ENCODE assay signal across 24 mouse cellular contexts in genomic region chr13:42110416-42110815, GRCm38 (mm10). TPM values are rescaled to one million over a fixed set of nuclear protein-coding genes. Genes with fewer than 3 reads are reported as not detected.
DNase-seq lines count a peak whose midpoint lies in the region; ATAC-seq lines count a peak whose summit lies in the region.
"Had no signal": no experiment of that assay in that cellular context is flagged by ENCODE, and none has a peak within 500 bp of the region (broad histone marks: within the 10 kb centered on the region; RNA-seq: fewer than 3 reads in every experiment).

No protein-coding gene starts in this region.

- no peak overlapping the region for H3K9ac ChIP-seq in kidney, embryonic 15.5 days
- H3K9ac ChIP-seq: embryonic facial prominence, embryonic 13.5 days; forebrain, embryonic 12.5 days; forebrain, embryonic 15.5 days; hindbrain, embryonic 12.5 days; intestine, embryonic 15.5 days had no signal

- 92% methylated on average over 3 of the region's 3 CpGs for WGBS in kidney, embryonic 15.5 days

- H3K9me3 ChIP-seq in kidney, embryonic 15.5 days (replicated peaks) = no peaks in the 10 kb centered on the region
- H3K9me3 ChIP-seq: embryonic facial prominence, embryonic 10.5 days; embryonic facial prominence, embryonic 13.5 days; forebrain, embryonic 12.5 days; forebrain, embryonic 15.5 days; hindbrain, embryonic 12.5 days; intestine, embryonic 15.5 days had no signal

- H3K27ac ChIP-seq in kidney, embryonic 15.5 days = no peak overlapping the region
- H3K27ac ChIP-seq: embryonic facial prominence, embryonic 10.5 days; embryonic facial prominence, embryonic 13.5 days; forebrain, embryonic 12.5 days; forebrain, embryonic 15.5 days; hindbrain, embryonic 12.5 days; intestine, embryonic 15.5 days had no signal

- no peak overlapping the region for H3K4me2 ChIP-seq in kidney, embryonic 15.5 days
- H3K4me2 ChIP-seq: embryonic facial prominence, embryonic 13.5 days; forebrain, embryonic 12.5 days; forebrain, embryonic 15.5 days; heart, embryonic 11.5 days; hindbrain, embryonic 12.5 days; intestine, embryonic 15.5 days had no signal

- H3K27me3 ChIP-seq in kidney, embryonic 15.5 days = no peaks in the 10 kb centered on the region
- H3K27me3 ChIP-seq: embryonic facial prominence, embryonic 13.5 days; forebrain, embryonic 12.5 days; forebrain, embryonic 15.5 days; hindbrain, embryonic 12.5 days; intestine, embryonic 15.5 days had no signal

- H3K4me1 ChIP-seq in kidney, embryonic 15.5 days = peaks cover 10% of the 10 kb centered on the region
- H3K4me1 ChIP-seq: forebrain, embryonic 15.5 days had no signal

- ATAC-seq in CD4-positive, CD25-positive, alpha-beta regulatory T cell, adult 4 months = peak; percentile 30
- 0 out of 2 replicates have a peak, but pooled peaks have one; percentile 21 for ATAC-seq in granulocyte monocyte progenitor cell, adult 5-6 weeks (replicated peaks; ENCODE audit: poor library complexity, severe bottlenecking)
- ATAC-seq in kidney, embryonic 15.5 days (replicated peaks; ENCODE audit: low FRiP score) = no peak
- ATAC-seq: activated CD4-positive, CD25-positive, alpha-beta regulatory T cell, adult 4 months; forebrain, embryonic 15.5 days; hindbrain, embryonic 16.5 days; intestine, embryonic 15.5 days had no signal

- DNase-seq in CD4-positive helper T cell, adult 2 months (ENCODE audit: low read depth, low spot score) = peak; percentile 18
- no peak for DNase-seq in embryo, embryonic 10 days (ENCODE audit: low spot score)
- no peak for DNase-seq in right cerebral cortex, postnatal 14 days
- DNase-seq: adrenal gland, adult 8-10 months; adrenal gland, postnatal 25 days; cerebellum, adult 18-20 months; cerebellum, postnatal 25 days; embryo, embryonic 11 days; gastrocnemius, postnatal 36 days; heart, adult 11 months; kidney, adult 11 months had no signal

- H3K4me3 ChIP-seq in kidney, embryonic 15.5 days (replicated peaks) = no peak overlapping the region
- H3K4me3 ChIP-seq: embryonic facial prominence, embryonic 10.5 days; embryonic facial prominence, embryonic 13.5 days; erythroblast, embryonic 14.5 days; forebrain, embryonic 12.5 days; forebrain, embryonic 15.5 days; hindbrain, embryonic 12.5 days; intestine, embryonic 15.5 days had no signal

- H3K36me3 ChIP-seq in kidney, embryonic 15.5 days = no peaks in the 10 kb centered on the region
- H3K36me3 ChIP-seq: embryonic facial prominence, embryonic 10.5 days; embryonic facial prominence, embryonic 13.5 days; forebrain, embryonic 12.5 days; forebrain, embryonic 15.5 days; hindbrain, embryonic 12.5 days; intestine, embryonic 15.5 days had no signal

RNA-seq across cellular contexts. Expression of gene Hivep1, which starts 58.6 kb away (rescaled TPM):
- 10 to 100 TPM; 13.5 to 14.0 TPM for polyA plus RNA-seq in CD4-positive, CD25-positive, alpha-beta regulatory T cell, adult 4 months (2017; shearing (Covaris generic))
- total RNA-seq in granulocyte monocyte progenitor cell, adult 5-6 weeks (2014; fragmentation: Nextera tagmentation) = 40.4 and 52.8 TPM in 2 replicates
- 7.2 and 8.9 TPM in 2 replicates for total RNA-seq in granulocyte monocyte progenitor cell, adult 5-6 weeks (2017)
- 14.1 and 15.0 TPM in 2 replicates for polyA plus RNA-seq in kidney, embryonic 15.5 days (2015; fragmentation: Nextera tagmentation; extraction: Ambion mirVana)
